Mouse (Mus musculus) gonadal fat pad, adult 2 months (tissue): ENCODE data around the gene Mgat5. TPM values are rescaled to one million over a fixed set of nuclear protein-coding genes. Genes with fewer than 3 reads are reported as not detected.

Source experiments
- DNase-seq: peaks from one replicate; pipeline ENCODE4 v3.0.0-alpha.2; 2012; ENCODE audit warnings: low read depth
- polyA plus RNA-seq: library from polyadenylated mRNA; depleted of rRNA; stranded (reverse); fragments of >200 nt; gene quantifications from 2 replicates; pipeline ENCODE4 v1.2.3, GENCODE M21; 2012

Mgat5 gene
- polyA plus RNA-seq, 1 experiment, result 5.6 TPM

DNA sequence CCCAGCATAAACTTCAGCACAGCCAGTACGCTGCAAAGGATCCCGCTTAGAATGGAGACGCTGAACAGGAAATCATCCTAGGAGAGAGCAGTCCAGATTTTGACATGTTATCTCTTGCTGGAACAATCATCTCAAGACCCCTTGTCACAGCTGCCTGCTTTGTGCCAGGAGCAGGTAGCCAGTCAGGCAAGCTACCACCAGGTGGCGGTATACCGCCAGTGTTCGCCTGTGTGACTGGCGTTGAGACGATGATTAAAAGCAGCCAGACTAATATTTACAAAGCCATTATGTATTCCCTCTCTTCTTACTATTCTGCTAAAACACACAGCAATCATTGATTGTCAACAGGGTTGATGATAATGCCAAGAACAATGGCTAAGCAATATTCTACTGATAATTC, 295.4 kb downstream of the Mgat5 start:
- DNase-seq, result no peak

DNA sequence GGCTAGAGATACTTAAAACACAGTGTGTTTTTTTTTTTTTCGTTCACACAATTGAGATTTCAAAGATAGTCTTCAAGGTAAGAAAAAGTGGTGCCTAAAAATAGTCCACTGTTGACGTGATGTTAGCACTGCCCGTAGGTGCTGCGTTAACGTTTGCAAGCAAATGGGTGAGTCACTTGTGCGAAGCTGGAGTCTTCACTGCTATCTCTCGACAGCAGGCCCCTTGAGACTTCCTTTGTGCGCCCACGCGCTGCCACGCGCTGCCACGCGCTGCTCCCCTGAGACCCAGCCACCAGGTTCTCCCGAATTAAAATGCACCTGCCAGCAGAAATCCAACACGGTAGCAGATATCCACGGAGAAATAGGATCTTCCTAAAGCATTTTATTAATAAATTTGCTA, 295.9 kb downstream of the Mgat5 start:
- DNase-seq, result no peak

DNA sequence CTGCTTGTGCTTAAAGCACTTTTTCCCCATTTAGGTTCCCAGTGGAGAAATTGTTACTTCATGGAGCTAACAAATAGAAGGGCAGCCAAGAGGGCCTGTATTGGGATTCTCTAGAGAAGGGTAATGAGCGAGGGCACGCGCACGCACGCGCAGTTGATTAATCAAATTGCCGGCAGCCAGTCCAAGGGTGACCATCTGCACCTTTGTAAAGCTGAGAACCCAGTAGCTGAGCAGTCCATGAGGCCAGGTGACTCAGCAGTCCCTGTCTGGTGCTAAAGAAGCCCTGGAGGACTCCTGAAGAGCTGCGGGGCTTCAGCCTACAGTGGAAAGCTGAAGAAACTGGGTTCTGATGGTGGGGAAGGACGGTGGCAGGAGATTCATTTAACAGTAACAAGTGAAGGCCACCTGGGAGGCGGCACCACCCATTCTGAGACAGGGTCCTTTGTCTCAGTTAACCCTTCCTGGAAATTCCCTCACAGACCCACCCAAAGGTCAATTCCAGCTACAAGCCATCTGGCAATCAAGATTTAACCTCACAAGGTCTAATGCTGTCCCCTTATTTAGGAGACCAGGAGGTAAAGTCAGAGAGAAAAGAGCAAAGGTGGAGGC, 302.3 kb downstream of the Mgat5 start:
- no peak for DNase-seq

DNA sequence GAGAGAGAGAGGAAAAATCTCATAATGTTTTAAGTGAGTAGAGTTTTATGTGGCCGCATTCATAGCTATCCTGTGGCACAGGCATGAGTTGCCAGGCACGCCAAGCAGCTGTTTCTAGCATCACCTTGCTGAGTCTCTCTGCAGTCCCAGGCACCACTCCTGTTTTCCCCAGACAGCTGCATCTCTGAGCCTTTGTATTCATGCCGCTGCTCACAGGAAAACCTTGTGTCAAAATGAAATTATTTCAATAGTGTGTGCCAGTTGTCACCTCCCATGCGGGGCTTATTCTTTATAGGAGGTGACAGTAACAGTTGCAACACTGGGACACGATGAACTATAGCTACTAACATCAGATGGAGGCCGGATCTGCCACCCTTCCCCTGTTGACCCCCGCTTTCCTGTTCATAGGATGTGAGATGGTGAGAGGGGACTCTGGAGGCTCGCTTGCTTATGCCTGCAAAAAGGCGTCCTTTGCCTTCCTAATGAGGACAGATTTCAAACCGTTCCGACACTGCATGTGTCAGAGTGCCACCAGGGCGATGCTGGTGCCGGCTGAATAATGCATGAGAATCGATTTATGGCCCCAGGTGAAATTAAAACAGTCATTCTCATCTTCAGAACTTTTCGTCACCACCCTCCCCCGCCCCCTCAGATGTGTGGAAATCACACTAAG, 303.4 kb downstream of the Mgat5 start:
- DNase-seq, result no peak

DNA sequence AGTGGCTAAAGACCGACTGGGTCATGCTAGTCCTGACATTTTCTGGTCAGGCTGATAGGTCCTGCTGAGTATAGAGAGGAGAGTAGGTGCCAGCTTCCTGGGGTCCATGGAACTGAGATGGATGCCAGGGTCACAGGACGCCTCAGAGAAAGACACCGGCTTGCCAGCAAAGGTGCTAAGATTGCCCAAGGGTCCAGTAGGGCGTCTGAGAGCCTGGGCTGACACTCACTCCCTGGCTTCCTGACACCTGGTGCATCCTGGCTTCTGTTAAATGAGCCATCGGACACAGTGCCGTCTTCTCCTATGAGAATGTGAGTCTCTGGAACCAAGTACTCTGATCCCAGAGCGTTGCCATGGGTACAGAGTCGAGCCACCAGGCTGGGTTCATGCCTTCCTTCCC, 304.1 kb downstream of the Mgat5 start:
- DNase-seq, result no peak

DNA sequence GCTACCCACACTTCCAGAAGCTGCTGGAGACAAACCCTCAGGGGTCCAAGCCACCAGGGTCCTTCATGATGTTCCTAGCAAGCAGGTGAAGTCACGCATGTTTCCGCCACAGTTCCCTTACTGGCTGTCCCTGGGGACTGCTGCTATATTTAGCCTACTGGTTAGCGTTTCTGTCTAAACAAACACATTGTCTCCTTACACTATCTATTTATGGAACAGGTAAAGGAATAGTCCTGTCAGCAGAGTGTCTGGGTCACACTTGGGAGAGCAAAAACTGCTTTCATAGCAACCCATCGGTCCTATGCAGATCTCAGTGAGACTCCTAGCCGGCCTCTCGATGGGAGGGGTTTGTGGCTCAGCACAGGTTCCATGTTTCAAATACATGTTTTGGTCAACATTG, 306.5 kb downstream of the Mgat5 start:
- no peak for DNase-seq

DNA sequence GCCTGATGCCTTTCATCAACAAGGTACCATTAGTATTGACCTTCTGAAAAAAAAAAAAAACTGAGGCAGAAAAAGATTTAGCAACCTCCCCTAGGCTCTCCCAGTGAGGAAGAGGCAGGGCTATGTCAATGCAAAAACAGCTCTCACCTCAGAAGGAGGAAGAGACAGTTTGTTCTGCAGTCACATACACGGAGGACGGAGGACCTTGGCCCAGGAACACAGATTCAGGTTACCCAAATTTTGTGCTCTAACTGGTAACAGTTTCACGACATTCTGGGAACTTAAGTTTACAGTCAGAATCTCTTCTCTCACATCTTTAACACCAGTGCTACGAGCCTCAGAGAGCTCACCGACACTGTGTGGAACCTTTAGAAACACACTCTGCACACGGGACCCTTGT, 307.9 kb downstream of the Mgat5 start:
- DNase-seq, result no peak

DNA sequence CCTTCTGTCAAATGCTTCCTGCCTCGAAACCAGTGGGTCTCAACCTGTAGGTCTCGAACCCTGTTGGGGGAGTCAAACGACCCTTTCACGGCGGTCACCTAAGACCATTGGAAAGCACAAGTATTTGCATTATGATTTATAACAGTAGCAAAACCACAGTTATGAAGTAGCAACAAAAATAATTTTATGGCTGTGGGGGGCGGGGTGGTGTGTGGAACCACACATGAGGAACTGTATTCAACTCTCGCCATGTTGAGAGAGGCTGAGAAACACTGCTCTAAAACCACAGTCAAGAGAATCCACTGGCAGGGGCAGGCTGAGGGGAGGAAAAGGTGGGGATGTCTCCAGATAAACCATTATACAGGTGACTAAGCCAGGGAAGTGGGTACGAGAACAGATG, 308.3 kb downstream of the Mgat5 start:
- no peak for DNase-seq

DNA sequence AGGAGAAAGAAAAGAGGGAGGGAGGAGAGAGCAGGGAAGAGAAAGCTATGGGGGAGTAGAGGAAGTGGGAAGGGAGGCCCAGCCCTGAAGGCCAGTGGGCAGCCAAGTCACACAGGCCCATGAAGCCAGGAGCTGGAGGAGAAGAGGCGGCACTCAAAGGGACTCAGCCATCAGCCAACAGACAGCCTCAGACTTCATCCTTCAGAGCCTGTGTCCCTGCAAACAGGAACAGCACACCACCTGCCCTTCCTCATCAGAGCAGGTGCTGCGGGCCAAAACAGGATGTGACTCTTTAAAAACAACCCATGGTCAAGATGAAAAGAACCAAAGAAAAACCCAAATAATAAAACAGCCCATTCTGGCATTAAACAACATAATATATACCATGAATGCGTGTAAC, 308.8 kb downstream of the Mgat5 start:
- no peak for DNase-seq

DNA sequence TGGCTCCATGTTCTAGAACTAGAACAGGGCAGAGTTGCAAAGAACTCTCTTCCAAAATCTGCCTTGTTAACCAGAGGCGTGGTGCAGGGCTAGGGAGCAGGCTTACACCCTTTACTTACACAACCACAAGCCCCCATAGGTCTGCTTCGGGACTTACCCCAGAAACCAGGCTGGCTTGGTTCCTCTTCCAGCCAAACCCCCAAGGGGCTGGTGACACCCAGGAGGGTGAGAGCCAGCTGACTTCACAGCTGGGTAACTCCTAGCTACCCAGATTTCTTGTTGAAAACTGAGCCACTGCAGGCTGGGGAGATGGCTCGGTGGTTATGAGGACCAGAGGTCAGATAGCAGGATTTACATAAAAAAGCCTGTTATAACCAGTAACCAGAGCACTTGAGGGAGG, 309.7 kb downstream of the Mgat5 start:
- no peak for DNase-seq

DNA sequence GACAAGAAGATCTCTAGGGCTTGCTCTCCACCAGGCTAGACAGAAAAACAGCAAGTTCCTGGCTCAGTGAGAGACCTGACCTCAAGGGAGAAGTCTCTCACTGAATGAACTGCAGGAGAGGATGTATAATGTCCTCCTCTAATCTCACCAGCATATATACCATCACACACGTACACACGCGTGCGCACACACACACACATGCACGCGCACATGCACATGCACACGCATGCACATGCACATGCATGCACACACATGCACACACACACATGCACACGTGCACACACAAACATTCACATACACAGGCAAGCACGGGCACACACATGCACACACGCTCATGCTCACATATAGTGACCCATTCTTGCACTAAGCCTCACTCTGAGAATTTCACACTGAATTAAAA, 310.1 kb downstream of the Mgat5 start:
- no peak for DNase-seq

DNA sequence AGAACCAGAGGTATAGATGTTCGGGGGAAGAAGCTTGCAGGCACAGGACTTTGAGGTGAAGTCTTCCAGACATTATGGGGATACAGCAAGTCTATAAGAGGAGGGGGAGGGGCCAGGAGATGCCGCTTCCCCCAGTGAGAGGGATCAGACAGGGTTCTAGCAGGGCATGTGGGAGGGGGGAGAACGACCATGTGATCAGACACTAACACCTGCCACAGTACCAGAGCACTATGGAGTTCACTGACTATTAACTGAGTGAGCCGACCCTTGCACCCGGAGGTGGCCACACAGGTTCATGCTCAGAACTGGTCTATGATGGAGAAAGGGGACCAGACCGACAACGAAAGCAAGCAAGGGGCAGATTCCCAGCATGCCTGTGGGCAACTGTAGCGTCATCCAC, 318.5 kb downstream of the Mgat5 start:
- DNase-seq, result no peak

DNA sequence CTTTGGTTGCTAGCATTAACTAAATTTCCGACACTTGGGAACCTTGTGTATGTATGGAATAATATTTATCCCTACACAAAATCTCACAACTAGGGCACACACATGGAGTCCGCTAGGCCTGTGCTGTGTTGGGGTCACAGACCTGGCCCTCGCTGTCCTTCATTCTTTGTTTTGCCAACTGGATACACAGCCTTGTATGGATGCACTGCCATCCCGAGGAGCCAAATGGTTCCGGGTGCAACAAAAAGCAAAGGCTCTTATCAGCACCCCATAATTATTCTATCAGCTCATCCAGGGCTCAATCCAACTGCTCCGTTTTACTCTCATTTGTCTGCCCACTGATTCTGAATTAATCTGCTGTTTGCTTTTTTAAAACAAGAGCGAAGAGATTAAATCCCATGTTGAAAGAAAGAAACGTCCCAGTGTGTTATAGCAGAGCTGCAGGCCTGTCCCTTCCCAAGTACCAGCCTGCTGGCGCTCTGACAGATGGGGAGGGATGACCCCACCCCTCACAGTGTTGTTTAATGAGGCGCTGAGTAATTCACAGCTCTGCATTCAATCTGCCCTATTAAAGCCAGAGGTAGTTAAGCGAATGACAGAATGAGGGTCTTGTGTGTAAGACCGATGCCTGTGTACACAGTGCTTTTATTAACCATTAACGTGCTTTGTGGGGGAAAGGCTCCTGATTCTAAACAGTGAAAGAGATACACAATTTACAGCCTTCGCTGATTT, 326.2 kb downstream of the Mgat5 start:
- no peak for DNase-seq

DNA sequence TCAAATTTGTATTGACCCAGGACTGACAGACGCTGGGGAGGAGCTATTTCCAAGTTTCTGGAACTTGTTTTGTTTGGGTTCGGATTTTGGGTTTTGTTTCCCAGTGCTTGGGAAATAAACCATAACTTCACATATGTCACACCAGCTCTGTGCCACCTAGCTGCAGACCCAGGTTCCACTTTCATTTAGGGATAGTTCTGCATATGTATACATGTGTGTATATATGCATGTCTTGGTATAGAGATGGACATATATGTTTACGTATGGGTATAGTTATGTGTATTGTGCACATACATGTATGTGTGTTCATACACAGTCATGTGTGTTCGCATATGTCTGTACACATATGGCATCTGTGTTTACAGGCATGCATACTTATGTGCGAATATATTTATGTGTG, 326.9 kb downstream of the Mgat5 start:
- no peak for DNase-seq

DNA sequence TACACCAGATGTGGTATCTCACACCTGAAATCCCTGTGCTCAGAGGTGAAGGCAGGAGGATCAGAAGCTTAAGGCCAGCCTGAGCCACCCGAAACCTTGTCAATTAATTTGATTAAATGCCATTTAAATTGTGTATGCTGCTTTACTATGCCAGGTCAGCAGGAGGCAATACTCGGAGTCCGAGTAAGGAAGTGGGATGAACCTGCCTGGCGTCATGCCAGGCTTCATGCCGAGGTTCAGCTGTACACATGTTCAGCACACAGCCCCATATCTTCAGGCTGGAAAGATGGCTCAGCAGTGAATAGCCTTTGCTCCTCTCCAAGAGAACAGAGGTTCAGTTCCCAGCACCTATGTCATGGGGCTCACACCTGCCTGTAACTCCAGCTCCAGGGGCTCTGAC, 331.6 kb downstream of the Mgat5 start:
- DNase-seq, result no peak

DNA sequence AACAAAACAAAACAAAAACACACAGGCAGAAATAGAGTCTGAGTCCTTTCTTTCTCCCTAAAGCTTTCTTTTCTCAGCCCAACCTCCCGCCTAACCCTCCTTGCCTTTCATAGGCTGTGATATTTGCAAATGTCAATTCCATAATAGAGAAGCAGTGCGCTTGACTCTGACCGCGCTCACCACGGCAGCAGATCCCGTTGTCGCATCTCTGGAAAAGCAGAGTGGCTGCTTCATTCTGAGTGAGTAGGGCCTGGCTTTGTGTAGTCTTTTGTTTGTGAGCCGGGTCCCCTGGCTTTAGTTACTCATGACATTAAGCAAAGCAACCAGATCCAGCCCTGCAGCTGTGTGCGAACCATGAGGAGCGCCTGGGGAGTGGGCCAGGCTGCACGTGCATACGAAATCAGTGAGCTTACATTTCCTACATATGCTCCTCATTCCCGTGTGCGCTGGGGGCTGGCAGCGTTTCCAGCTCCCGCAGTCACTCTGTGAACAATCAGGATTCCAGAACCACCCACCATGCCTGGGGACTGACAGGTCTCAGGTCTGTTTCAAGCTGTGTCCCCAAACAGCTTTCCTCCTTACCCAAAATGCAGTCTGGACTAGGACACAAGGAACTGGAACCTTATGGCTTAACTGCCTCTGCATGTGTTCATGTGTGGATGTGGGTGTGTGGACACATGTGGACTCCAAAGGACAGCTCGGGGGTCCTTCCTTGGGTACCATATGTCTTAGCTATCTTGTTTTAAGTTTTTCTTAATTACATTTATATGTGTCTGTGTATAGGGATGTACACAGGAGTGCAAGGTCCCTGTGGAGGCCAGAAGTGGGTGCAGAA, 332.6 kb downstream of the Mgat5 start:
- DNase-seq, result no peak
